Mouse (Mus musculus): ENCODE measurements at regions not wholly inside any gene's neighbourhood (a gene's known extent, or its start where the extent isn't known, plus 50 kb on each side); places are given as distances from the start of the nearest gene placed in this dataset.
A peak's percentile ranks its signal among the peaks of the same experiment; 100 is the strongest.

GRCm38 (mm10) chr3:130947880-130948279 is 162.4 kb upstream of the Lef1 start:
- WGBS = 87% methylated on average over 5 of the region's 5 CpGs
- Histone ChIP-seq H3K36me3 (ENCODE audit: poor library complexity, severe bottlenecking) (no peaks in the 10 kb centered on the region), H3K27ac (no peak overlapping the region), H3K4me1 (peaks cover 27% of the 10 kb centered on the region), H3K9ac (no peak overlapping the region), H3K4me3 (no peak overlapping the region), H3K27me3 (0 out of 2 replicates have a peak, but pooled peaks cover 4% of the 10 kb centered on the region), H3K4me2 (no peak overlapping the region), H3K9me3 (replicated peaks) (no peaks in the 10 kb centered on the region)
- ATAC-seq = no peak

DNA sequence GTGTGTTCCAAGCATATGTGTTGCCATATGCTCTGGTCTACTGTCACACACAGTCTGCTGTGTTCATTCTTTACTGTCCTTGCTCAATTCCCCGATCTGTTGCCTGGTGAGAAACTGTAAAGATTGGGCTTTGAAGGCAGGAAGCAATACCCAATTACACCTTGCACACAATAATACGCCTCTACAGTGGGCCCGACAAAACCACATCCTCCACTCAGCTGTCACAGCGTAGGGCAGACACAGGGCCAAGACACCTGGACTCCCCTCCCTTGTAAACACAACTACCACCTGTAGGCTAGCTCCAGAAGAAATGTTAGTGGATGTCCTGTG is 163.0 kb upstream of the Lef1 start:
- Histone ChIP-seq H3K9ac (no peak overlapping the region), H3K9me3 (replicated peaks) (no peaks in the 10 kb centered on the region), H3K36me3 (ENCODE audit: poor library complexity, severe bottlenecking) (no peaks in the 10 kb centered on the region), H3K27ac (peak overlapping the region; percentile 86), H3K4me3 (no peak overlapping the region), H3K4me2 (peak overlapping the region; percentile 68; the same call in 1 of the 2 replicates), H3K4me1 (peaks cover 27% of the 10 kb centered on the region), H3K27me3 (0 out of 2 replicates have a peak, but pooled peaks cover 4% of the 10 kb centered on the region)
- WGBS = 68% methylated on average over 4 of the region's 4 CpGs
- ATAC-seq = peak; percentile 48

DNA sequence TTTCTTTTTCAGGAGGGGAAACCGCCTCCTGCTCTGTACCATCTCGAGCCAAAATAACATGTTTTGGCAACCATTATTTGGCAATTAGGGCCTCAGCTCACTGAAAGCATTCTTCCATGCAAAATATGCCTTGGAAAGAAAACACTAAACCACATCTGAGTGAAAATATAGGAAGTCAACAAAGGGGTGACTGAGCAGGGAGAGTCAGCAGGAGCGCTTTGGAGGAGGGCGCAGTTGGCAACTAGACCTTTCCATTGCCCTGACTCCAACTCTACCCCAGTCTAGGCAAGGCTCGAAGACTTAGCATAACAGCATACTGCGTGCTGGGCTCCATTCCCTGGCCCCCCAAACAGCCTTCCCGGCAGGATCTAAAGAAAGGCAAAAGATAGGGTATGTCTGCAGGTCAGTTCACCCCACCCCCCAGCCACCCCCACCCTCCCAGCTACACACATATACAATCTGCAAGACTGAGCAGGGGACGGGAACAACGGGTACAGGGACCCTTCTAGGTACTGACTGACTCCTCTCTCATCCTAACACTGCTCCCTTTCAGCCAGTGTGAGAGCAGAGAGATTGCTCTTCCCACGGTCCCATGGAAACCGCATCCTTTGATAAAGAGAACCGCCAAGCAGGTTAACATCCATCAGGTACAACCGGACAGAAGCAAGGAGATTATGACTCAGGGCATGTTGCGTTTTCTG is 163.5 kb upstream of the Lef1 start:
- WGBS = 52% methylated on average over 14 of the region's 14 CpGs
- Histone ChIP-seq H3K9me3 (replicated peaks) (no peaks in the 10 kb centered on the region), H3K9ac (peak overlapping the region; percentile 67), H3K4me2 (peak overlapping the region; percentile 68), H3K27ac (peak overlapping the region; percentile 86), H3K36me3 (ENCODE audit: poor library complexity, severe bottlenecking) (no peaks in the 10 kb centered on the region), H3K27me3 (0 out of 2 replicates have a peak, but pooled peaks cover 7% of the 10 kb centered on the region), H3K4me3 (peak overlapping the region; percentile 36; the same call in 1 of the 2 replicates), H3K4me1 (peaks cover 27% of the 10 kb centered on the region)
- peak; percentile 77 for ATAC-seq

DNA sequence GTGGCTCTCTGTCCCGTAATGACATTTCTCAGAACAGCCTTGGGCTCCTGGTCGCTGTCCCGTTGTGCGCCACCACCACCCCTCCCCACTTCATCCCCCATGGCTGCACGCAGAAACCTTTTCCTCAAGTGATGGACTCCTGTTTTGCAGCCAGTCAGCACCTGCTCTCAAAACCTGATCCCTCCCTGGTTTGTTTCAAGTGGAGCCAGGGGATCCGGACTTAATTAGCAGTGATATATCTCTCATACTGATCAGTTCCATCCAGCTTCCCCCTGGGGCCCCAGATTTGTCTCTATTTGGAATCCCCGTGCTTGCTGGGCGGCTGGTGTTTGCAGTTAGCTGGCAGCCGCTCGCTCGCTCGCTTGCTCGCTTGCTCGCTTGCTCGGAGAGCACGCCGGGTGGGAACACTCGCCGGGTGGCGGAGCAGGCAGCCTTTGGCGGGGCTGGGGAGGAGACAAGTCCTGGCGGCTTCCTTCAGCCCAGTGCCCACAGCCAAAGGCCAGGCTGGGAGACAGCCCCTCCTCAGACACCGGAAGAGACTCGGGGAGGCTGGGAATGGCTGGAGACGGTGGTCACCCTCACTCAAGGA is 164.3 kb upstream of the Lef1 start:
- Histone ChIP-seq H3K4me1 (peaks cover 27% of the 10 kb centered on the region), H3K4me2 (peak overlapping the region; percentile 68), H3K36me3 (ENCODE audit: poor library complexity, severe bottlenecking) (no peaks in the 10 kb centered on the region), H3K27me3 (0 out of 2 replicates have a peak, but pooled peaks cover 8% of the 10 kb centered on the region), H3K4me3 (peak overlapping the region; percentile 36), H3K9me3 (replicated peaks) (no peaks in the 10 kb centered on the region), H3K27ac (peak overlapping the region; percentile 86), H3K9ac (peak overlapping the region; percentile 67)
- under 1% methylated on average over 25 of the region's 25 CpGs for WGBS
- peak; percentile 82 for ATAC-seq

DNA sequence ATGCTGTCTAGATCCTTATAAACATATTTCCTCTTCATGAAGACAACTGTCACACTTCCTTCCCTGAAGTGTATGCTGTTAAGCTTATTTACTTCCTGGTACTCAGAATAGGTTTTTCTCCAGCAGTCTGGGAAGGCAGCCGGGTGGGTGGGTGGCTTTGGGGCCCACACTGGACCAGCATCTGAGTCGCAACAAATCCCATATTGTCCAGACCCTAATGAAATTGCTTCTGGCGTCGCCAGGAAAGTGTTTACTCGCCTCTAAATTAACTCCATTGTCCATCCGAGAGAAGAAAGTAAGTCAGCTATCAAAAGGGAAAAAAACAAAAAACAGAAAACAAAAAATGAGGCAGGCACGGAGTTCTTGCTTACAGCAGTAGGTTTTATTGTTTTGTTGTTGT is 164.9 kb upstream of the Lef1 start:
- Histone ChIP-seq H3K36me3 (ENCODE audit: poor library complexity, severe bottlenecking) (no peaks in the 10 kb centered on the region), H3K9ac (peak overlapping the region; percentile 67; the same call in 1 of the 2 replicates), H3K9me3 (replicated peaks) (no peaks in the 10 kb centered on the region), H3K4me2 (peak overlapping the region; percentile 68), H3K4me1 (peaks cover 27% of the 10 kb centered on the region), H3K27ac (peak overlapping the region; percentile 86), H3K27me3 (0 out of 2 replicates have a peak, but pooled peaks cover 8% of the 10 kb centered on the region), H3K4me3 (peak overlapping the region; percentile 36)
- no peak for ATAC-seq
- WGBS = 3% methylated on average over 7 of the region's 7 CpGs

DNA sequence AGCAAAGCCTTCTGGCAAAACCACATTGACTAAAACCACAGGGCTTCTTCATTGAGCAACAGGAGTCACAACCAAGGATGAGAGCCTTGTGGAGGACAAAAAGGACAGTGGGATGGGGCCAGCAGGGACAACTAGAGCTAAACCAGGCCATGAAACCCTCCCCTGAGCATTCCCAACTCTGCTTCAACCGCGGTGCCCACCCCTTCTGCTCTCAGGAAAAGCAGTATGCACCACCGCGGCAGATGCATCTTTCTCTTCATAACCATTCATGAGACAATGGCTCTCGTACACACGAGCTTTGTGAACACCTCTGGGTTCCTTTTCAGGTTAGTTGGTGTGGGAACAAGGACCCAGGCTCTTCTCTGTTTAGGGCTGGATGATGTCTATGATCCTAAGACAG is 166.0 kb upstream of the Lef1 start:
- Histone ChIP-seq H3K4me1 (peaks cover 27% of the 10 kb centered on the region), H3K36me3 (ENCODE audit: poor library complexity, severe bottlenecking) (no peaks in the 10 kb centered on the region), H3K9ac (no peak overlapping the region), H3K9me3 (replicated peaks) (no peaks in the 10 kb centered on the region), H3K27ac (no peak overlapping the region), H3K4me2 (no peak overlapping the region), H3K4me3 (no peak overlapping the region), H3K27me3 (0 out of 2 replicates have a peak, but pooled peaks cover 8% of the 10 kb centered on the region)
- 91% methylated on average over 6 of the region's 6 CpGs for whole genome bisulfite sequencing
- ATAC-seq = no peak

GRCm38 (mm10) chr3:130942947-130943630 is 167.2 kb upstream of the Lef1 start:
- Histone ChIP-seq H3K36me3 (ENCODE audit: poor library complexity, severe bottlenecking) (no peaks in the 10 kb centered on the region), H3K4me3 (no peak overlapping the region), H3K27ac (no peak overlapping the region), H3K9ac (no peak overlapping the region), H3K4me2 (no peak overlapping the region), H3K9me3 (replicated peaks) (no peaks in the 10 kb centered on the region), H3K27me3 (0 out of 2 replicates have a peak, but pooled peaks cover 8% of the 10 kb centered on the region), H3K4me1 (peaks cover 27% of the 10 kb centered on the region)
- no peak for ATAC-seq
- WGBS = 82% methylated on average over 8 of the region's 8 CpGs

GRCm38 (mm10) chr3:130940302-130940867 is 169.9 kb upstream of the Lef1 start:
- ATAC-seq = no peak
- Histone ChIP-seq H3K4me1 (peaks cover 6% of the 10 kb centered on the region), H3K36me3 (ENCODE audit: poor library complexity, severe bottlenecking) (no peaks in the 10 kb centered on the region), H3K4me2 (no peak overlapping the region), H3K4me3 (no peak overlapping the region), H3K9ac (no peak overlapping the region), H3K27ac (no peak overlapping the region), H3K27me3 (0 out of 2 replicates have a peak, but pooled peaks cover 8% of the 10 kb centered on the region), H3K9me3 (replicated peaks) (no peaks in the 10 kb centered on the region)
- WGBS = 87% methylated on average over 5 of the region's 5 CpGs

- no peaks in the 10 kb centered on the region for H3K36me3 ChIP-seq (ENCODE audit: poor library complexity, severe bottlenecking)
- no peak overlapping the region for H3K9ac ChIP-seq
- no peak overlapping the region for H3K4me3 ChIP-seq
- ATAC-seq = no peak
- no peaks in the 10 kb centered on the region for H3K4me1 ChIP-seq
- H3K27ac ChIP-seq = no peak overlapping the region
- no peaks in the 10 kb centered on the region for H3K9me3 ChIP-seq (replicated peaks)
- WGBS = 77% methylated on average over 5 of the region's 5 CpGs
- no peak overlapping the region for H3K4me2 ChIP-seq
- 0 out of 2 replicates have a peak, but pooled peaks cover 6% of the 10 kb centered on the region for H3K27me3 ChIP-seq
Measured at GRCm38 (mm10) chr3:130936980-130937379, 173.3 kb upstream of the Lef1 start.

GRCm38 (mm10) chr3:130936336-130936735 is 173.9 kb upstream of the Lef1 start:
- WGBS = 47% methylated on average over 7 of the region's 7 CpGs
- ATAC-seq = no peak
- H3K4me2 ChIP-seq = no peak overlapping the region
- no peaks in the 10 kb centered on the region for H3K9me3 ChIP-seq (replicated peaks)
- no peaks in the 10 kb centered on the region for H3K4me1 ChIP-seq
- no peak overlapping the region for H3K4me3 ChIP-seq
- no peaks in the 10 kb centered on the region for H3K36me3 ChIP-seq (ENCODE audit: poor library complexity, severe bottlenecking)
- 0 out of 2 replicates have a peak, but pooled peaks cover 2% of the 10 kb centered on the region for H3K27me3 ChIP-seq
- H3K27ac ChIP-seq = no peak overlapping the region
- no peak overlapping the region for H3K9ac ChIP-seq

DNA sequence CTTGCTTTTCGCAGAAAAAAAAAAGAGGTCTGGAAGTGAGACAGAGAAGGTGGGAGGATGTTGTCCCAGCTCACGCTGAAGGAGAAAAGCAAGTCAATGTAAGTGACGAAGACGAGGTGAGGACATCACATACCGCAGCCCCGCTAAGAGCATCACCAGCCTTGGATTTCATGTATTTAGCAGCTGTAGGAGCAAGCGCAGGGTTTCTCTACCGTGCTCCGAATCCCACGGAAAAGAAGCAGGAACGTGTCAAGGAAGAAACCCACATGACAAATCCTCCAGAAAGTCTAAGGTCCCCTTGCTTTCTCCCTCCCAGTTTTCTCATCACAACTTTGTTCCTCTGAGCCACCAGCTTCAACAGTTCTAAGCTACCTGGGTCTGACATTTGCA is 174.3 kb upstream of the Lef1 start:
- no peak for ATAC-seq
- 0 out of 2 replicates have a peak, but pooled peaks cover 2% of the 10 kb centered on the region for H3K27me3 ChIP-seq

More for the DNA sequence above, 174.3 kb upstream of the Lef1 start:
- Histone ChIP-seq H3K36me3 (ENCODE audit: poor library complexity, severe bottlenecking) (no peaks in the 10 kb centered on the region), H3K4me1 (no peaks in the 10 kb centered on the region), H3K9me3 (replicated peaks) (no peaks in the 10 kb centered on the region), H3K9ac (no peak overlapping the region), H3K4me3 (no peak overlapping the region), H3K4me2 (no peak overlapping the region), H3K27ac (no peak overlapping the region)
- WGBS = 90% methylated on average over 11 of the region's 11 CpGs
